ENCODE assay signal across 8 mouse cellular contexts in genomic region chr2:103797491-103798009, GRCm38 (mm10). TPM values are rescaled to one million over a fixed set of nuclear protein-coding genes. Genes with fewer than 3 reads are reported as not detected.
DNase-seq lines count a peak whose midpoint lies in the region; ATAC-seq and TF ChIP-seq lines count a peak whose summit lies in the region.

TSS of gene Caprin1 (minus strand) at chr2:103797649.

- peak; percentile 46 for TF ChIP-seq POLR2A in ES-Bruce4 (IDR thresholded peaks at IDR 0.05; ENCODE audit: insufficient read depth, low read length)

- H3K27me3 ChIP-seq in ES-Bruce4 (ENCODE audit: control insufficient read depth, insufficient read depth, low read length, poor library complexity, severe bottlenecking): no peaks in the 10 kb centered on the region
- H3K27me3 ChIP-seq in forebrain, embryonic 13.5 days: no peaks in the 10 kb centered on the region
- no peaks in the 10 kb centered on the region for H3K27me3 ChIP-seq in liver, postnatal 0 days (ENCODE audit: insufficient read depth, low read length)
- no peaks in the 10 kb centered on the region for H3K27me3 ChIP-seq in neural tube, embryonic 14.5 days (ENCODE audit: control insufficient read depth, insufficient read depth, low read length)

- TF ChIP-seq EP300 in ES-Bruce4 (IDR thresholded peaks at IDR 0.05; ENCODE audit: insufficient read depth, low read depth, low read length): 0 out of 2 replicates have a peak, but pooled peaks have one; percentile 52
- TF ChIP-seq EP300 in liver, postnatal 0 days (IDR thresholded peaks at IDR 0.05; ENCODE audit: low read depth): peak; percentile 91

- H3K27ac ChIP-seq in ES-Bruce4 (ENCODE audit: insufficient read depth, low read length): peak within 1 kb of the TSS; percentile 87
- H3K27ac ChIP-seq in forebrain, embryonic 13.5 days: peak within 1 kb of the TSS; percentile 99
- H3K27ac ChIP-seq in liver, postnatal 0 days (ENCODE audit: low read depth): peak within 1 kb of the TSS; percentile 100
- peak within 1 kb of the TSS; percentile 100 for H3K27ac ChIP-seq in neural tube, embryonic 14.5 days (ENCODE audit: low read depth, low read length)

- H3K4me1 ChIP-seq in ES-Bruce4 (ENCODE audit: control insufficient read depth, insufficient read depth, low read length): no peaks in the 10 kb centered on the region
- peaks cover 26% of the 10 kb centered on the region for H3K4me1 ChIP-seq in forebrain, embryonic 13.5 days
- peaks cover 11% of the 10 kb centered on the region for H3K4me1 ChIP-seq in liver, postnatal 0 days (ENCODE audit: insufficient read depth)
- peaks cover 15% of the 10 kb centered on the region for H3K4me1 ChIP-seq in neural tube, embryonic 14.5 days (ENCODE audit: control insufficient read depth, insufficient read depth, low read length)

- ATAC-seq in cerebellum, adult (ENCODE audit: insufficient number of reproducible peaks, low FRiP score, low TSS enrichment): peak; percentile 94
- ATAC-seq in forebrain, embryonic 13.5 days: peak; percentile 95
- ATAC-seq in liver, postnatal 0 days: peak; percentile 91
- ATAC-seq in neural tube, embryonic 14.5 days (ENCODE audit: low read depth): peak; percentile 93

- H3K4me3 ChIP-seq in ES-Bruce4 (ENCODE audit: low read depth, low read length): peak within 1 kb of the TSS; percentile 87
- peak within 1 kb of the TSS; percentile 81 for H3K4me3 ChIP-seq in forebrain, embryonic 13.5 days
- peak within 1 kb of the TSS; percentile 98 for H3K4me3 ChIP-seq in liver, postnatal 0 days (ENCODE audit: low read depth, low read length)
- H3K4me3 ChIP-seq in neural tube, embryonic 14.5 days (ENCODE audit: low read depth, low read length): peak within 1 kb of the TSS; percentile 97

- WGBS in forebrain, embryonic 13.5 days: 0% methylated on average over 32 of the region's 33 CpGs
- WGBS in large intestine, adult 2 months: under 1% methylated on average over 33 of the region's 33 CpGs
- under 1% methylated on average over 32 of the region's 33 CpGs for WGBS in liver, postnatal 0 days (ENCODE audit: insufficient replicate concordance)
- WGBS in neural tube, embryonic 14.5 days: 0% methylated on average over 33 of the region's 33 CpGs

- no peak for TF ChIP-seq CTCF in ES-Bruce4 (IDR thresholded peaks at IDR 0.05; ENCODE audit: low read depth, low read length)
- TF ChIP-seq CTCF in liver, postnatal 0 days (IDR thresholded peaks at IDR 0.05; ENCODE audit: low read depth): no peak

- intact Hi-C loops in heart, postnatal 10 days (cut with DNase I): loop anchor here (2.0 kb wide), 2 partner anchors 37 to 51 kb away; partner anchors contain the start of gene Nat10

- H3K9ac ChIP-seq in ES-Bruce4 (ENCODE audit: low read depth, poor library complexity, severe bottlenecking): peak within 1 kb of the TSS; percentile 94
- peak within 1 kb of the TSS; percentile 99 for H3K9ac ChIP-seq in forebrain, embryonic 13.5 days
- peak within 1 kb of the TSS; percentile 99 for H3K9ac ChIP-seq in liver, postnatal 0 days (replicated peaks)
- H3K9ac ChIP-seq in neural tube, embryonic 14.5 days (replicated peaks; ENCODE audit: low read depth, low read length): peak within 1 kb of the TSS; percentile 99

- peaks cover 16% of the 10 kb centered on the region for H3K36me3 ChIP-seq in ES-Bruce4 (ENCODE audit: control insufficient read depth, insufficient read depth, low read length, poor library complexity, severe bottlenecking)
- peaks cover 14% of the 10 kb centered on the region for H3K36me3 ChIP-seq in forebrain, embryonic 13.5 days (ENCODE audit: poor library complexity, severe bottlenecking)
- H3K36me3 ChIP-seq in liver, postnatal 0 days (replicated peaks; ENCODE audit: insufficient read depth, low read length): peaks cover 21% of the 10 kb centered on the region
- peaks cover 4% of the 10 kb centered on the region for H3K36me3 ChIP-seq in neural tube, embryonic 14.5 days (ENCODE audit: control insufficient read depth, insufficient read depth, low read length)

- peak within 1 kb of the TSS; percentile 65 for H3K4me2 ChIP-seq in forebrain, embryonic 13.5 days
- peak within 1 kb of the TSS; percentile 82 for H3K4me2 ChIP-seq in liver, postnatal 0 days (ENCODE audit: low read depth, low read length)
- H3K4me2 ChIP-seq in neural tube, embryonic 14.5 days (ENCODE audit: low read depth, low read length): peak within 1 kb of the TSS; percentile 71

- no peaks in the 10 kb centered on the region for H3K9me3 ChIP-seq in ES-Bruce4 (replicated peaks; ENCODE audit: control insufficient read depth, insufficient read depth, low read length, poor library complexity, severe bottlenecking)
- H3K9me3 ChIP-seq in forebrain, embryonic 13.5 days (replicated peaks): no peaks in the 10 kb centered on the region
- H3K9me3 ChIP-seq in liver, postnatal 0 days (ENCODE audit: low read length): no peaks in the 10 kb centered on the region
- no peaks in the 10 kb centered on the region for H3K9me3 ChIP-seq in neural tube, embryonic 14.5 days (ENCODE audit: control insufficient read depth, low read length)

- peak; percentile 95 to 96 for DNase-seq in heart, postnatal 10 days
- DNase-seq in large intestine, adult 2 months (ENCODE audit: low read depth, low spot score): peak; percentile 65
- peak; percentile 94 for DNase-seq in liver, postnatal 0 days
- DNase-seq in testis, postnatal 10 days (ENCODE audit: low spot score): peak; percentile 93

RNA-seq across cellular contexts. Expression of gene Caprin1, which starts in this region (rescaled TPM):
- polyA plus RNA-seq in ES-Bruce4 (2011; ENCODE audit: insufficient read depth, insufficient read length, low read depth, missing spikeins): 536 and 550 TPM in 2 replicates
- 439 and 458 TPM in 2 replicates for polyA plus RNA-seq in forebrain, embryonic 13.5 days (2015; fragmentation: Nextera tagmentation; extraction: Ambion mirVana)
- 100 to 1,000 TPM; 228 to 246 TPM for total RNA-seq in heart, postnatal 10 days (2021)
- 73.7 and 131 TPM in 2 replicates for polyA plus RNA-seq in large intestine, adult 2 months (2012; rRNA removed)
- polyA plus RNA-seq in liver, postnatal 0 days (2015; fragmentation: Nextera tagmentation; extraction: Ambion mirVana): 61.9 and 69.2 TPM in 2 replicates
- polyA plus RNA-seq in neural tube, embryonic 14.5 days (2014; fragmentation: Nextera tagmentation; extraction: Ambion mirVana): 397 and 480 TPM in 2 replicates

Comparison
In these comparisons a context has a peak if more than half of its experiments do, and no peak if none do; other contexts are left out.
1. Peak in every context shown above with its lines: DNase-seq, ATAC-seq, H3K4me3 ChIP-seq and H3K27ac ChIP-seq.